Mouse (Mus musculus) testis, postnatal 10 days (tissue): ENCODE measurements around the gene Arntl2.
A peak's percentile ranks its signal among the peaks of the same experiment; 100 is the strongest.
"Not testable (repeated sequence)": the region's sequence is repeated elsewhere in the genome, so short reads cannot be mapped to it uniquely, and the experiment has no call there.

Source experiments
- DNase-seq: peaks from one replicate; pipeline ENCODE4 v3.0.0; 2021; ENCODE audit warnings: low spot score

Arntl2 gene

DNA sequence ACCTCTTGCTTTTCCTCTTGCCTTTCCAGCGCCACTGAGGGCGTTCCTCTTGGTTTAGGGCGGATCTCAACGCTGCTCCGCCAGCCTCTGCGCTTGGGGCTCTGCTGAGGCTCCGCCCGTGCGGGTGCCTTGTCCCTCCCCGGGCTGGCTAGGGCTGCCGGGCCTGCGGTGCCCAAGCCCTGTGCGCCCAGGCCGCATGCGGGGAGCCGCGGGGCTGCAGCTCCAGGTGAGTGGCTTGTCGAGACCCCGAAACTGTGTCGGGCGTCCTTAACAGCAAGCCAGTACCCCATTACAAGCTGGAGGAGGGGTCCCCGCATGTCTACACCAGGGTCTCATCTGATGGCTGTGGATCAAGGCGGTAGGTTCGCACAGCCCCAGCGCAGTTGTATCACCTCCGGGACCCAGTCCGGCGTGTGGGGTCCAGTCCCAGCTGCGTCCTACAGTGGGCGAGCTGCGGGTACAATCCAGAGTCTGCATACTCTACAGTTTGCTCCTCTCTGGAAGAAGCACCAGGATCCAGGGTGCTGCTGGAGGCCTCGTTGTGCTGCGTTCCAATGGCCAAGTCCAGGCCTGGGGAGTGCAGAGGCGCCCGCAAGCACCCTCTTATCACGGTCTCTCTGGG is at the start of gene Arntl2:
Gene Arntl2, plus strand, starts transcription at position 132 of the 622 bp plus-strand sequence.
- peak; percentile 74 for DNase-seq

DNA sequence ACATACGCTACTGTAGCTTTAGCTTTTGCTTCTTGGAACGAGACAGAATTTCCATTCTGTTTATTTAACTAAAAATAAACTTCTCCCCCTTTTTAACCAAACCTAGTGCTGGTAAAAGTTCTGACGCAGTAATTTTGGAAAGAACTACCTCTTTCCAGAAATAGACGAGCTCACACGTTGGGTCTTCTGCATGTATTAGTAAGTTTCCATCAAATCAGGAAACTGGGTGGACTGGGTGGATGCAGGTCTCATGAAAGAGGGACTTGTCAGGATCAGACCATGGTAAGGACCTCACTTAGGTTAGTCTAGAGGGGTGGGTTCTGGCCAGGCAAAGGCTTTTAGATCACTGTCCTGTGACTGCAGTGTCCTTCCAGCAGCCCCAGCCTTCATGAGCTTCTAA is 49.3 kb upstream of the Arntl2 start:
- DNase-seq: no peak

DNA sequence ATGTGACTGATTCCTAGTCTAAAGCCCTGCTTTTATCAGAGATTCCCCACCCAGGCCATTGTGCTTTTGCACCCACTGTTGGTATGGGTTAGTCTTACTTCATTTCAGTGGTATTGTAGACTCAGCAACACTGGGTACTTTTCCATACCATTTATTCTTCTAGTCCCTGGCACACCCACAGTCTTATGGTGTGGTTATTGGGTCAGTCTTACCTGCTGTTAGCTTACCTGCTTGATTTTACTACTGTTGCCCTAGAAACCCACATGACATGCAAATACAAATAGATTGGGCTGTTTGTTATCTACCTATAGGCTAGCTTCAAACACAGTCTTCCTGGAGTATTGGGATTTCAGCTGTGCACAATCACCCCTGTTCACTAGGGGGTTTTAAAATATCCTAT is 48.8 kb upstream of the Arntl2 start:
- DNase-seq: no peak

DNA sequence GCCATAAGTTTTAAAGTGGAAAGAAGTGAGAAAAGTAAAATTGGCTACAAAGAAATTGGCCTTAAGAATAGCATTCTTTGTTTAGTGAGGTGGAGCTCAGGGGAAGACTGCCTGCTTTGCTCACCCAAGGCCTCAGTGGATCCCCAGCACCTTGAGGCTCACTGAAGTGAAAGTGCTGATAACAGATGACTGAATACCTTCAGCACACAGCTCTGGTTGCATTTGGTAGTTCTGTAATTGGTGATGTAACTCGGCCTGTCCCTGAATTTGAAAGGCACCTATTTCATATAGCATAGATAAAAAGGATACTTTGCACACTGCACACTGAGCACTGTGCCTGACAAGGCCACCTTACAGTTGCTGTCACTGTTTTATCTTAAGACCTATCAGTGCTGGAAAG is 47.6 kb upstream of the Arntl2 start:
- DNase-seq: no peak

DNA sequence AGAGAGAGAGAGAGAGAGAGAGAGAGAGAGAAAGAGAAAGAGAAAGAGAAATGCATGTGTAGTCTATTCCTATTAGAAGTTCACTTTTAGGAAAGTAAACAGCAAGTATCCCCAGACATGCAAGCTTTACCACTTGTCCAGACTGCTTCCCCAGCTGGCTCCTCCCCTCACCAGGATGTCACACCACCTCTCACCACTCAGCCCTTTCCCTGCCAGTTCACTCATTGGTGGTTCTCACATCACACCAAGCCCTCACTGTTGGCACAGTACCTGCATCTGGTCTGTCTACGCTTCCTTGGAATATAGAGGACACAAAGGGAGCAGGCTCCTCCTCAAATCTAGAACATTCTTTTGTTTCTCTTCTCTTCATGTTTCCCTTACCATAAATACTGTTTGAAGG is 44.2 kb upstream of the Arntl2 start:
- no peak for DNase-seq

DNA sequence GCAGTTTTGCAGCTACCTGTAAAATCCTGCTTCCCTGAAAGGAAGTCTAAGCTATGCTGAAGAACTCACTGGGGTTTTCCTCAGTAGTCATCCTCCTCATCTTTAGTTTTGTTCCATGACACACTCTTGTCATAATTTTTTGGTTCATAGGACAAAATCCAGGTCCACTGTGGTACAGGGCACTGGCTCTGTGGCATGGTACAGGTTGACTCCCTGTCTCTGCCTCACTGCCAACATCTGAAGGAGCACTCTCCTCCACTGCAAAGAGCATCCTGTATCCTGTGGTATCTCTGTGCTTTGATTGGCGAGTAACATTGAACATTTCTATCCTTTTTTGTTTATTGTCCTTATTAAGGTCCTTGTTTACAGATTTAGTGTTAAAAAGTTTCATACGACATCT is 43.7 kb upstream of the Arntl2 start:
- DNase-seq: no peak

DNA sequence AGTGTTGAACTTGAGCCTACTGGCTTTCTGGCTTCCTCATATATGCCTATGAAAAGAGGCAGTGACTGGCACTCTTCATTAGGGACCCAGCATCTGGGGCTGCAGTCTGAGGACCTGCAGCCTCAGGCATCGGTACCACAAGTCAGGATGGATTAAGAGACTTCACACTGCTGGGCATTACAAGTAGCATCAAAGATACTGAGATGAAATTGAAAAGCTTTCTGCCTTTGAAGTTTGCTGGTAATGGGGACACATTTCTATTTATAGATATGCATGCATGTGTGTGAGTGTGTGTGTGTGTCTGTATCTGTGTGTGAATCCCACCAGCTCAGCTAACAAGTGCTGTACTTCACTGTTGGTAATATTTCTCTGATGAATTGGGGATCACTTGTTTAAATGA is 43.2 kb upstream of the Arntl2 start:
- no peak for DNase-seq

DNA sequence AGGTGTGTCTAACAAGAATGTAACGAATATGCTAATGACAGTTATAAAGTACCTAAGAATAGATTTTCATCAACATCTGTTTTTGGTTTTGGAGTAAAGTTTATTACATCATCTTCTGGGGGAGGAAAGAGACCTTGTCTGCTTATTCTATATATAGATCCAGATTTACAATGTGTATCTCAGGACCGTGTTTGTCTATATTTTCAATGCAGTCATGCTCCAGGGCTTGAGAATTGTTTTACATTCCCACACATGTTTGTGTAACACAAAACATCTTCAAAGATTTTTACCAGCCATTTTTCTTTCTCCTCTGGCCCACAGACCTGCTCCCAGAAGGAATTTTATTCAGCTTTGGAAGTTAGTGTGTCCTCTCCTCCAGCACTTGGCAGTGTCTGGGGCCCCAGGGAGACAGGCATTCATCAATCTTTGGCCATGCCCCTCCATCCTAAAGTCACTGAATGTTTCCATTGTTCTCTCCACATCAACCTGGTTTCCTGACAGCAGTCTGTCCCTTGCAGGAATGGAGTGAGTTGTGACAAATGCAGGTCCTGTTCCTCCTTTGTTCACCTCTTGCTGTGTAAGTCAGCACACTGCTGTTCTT is 42.2 kb upstream of the Arntl2 start:
- DNase-seq: no peak

DNA sequence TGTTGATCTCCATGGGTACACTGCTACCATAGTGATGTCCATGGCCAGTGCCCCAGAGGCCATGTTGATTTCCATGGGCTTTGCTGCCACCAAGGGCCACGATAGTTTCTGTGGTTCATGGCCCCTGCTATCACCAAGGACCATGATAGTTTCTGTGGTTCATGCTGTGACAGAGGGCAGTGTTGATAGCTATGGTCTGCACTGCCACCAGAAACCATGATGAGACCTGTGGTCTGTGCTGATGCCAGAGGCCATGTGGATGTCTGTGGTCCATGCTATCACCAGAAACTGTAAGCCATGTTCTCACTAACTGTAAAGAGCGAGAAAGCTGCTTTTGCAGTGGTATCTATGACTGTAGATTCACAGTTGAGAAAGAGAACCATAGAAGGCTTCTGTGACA is 40.7 kb upstream of the Arntl2 start:
- no peak for DNase-seq

DNA sequence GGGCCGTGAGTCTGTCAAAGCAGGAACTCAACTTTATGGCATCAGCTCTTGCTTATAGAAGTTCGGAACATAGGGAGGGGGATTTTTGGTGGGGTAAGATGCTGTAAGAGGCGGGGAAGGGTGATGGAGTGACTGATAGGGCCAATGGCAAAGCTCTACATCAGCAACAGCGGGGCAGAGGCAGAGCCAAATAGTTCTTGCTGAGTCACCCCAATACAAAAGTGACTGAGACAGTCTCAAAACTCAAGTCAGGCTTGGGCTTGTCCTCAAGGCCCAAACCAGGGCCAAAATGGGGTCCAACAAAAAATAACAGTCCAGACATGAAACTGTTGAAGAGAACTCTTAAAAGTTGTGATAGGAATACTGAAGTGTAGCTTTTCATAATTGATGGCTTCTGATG is 40.2 kb upstream of the Arntl2 start:
- no peak for DNase-seq

DNA sequence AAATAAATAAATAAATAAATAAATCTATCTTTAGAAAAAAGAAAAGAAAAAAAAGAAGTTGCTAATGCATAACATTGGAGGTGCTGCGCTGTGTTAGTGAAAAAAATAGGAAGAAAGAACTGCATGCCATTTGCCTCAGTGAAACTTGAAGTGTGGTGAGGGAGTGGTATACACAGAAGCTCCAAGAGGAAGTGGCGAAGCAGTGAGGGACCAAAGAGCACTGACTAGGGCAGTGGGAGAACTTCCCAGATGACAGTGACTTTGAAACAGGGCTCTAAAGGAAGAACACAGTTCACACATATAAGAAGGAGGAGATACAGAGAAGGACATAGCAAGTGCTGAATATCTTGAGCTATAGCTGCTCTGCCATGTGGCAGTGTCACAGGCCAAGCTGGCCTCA is 36.8 kb upstream of the Arntl2 start:
- DNase-seq: no peak

DNA sequence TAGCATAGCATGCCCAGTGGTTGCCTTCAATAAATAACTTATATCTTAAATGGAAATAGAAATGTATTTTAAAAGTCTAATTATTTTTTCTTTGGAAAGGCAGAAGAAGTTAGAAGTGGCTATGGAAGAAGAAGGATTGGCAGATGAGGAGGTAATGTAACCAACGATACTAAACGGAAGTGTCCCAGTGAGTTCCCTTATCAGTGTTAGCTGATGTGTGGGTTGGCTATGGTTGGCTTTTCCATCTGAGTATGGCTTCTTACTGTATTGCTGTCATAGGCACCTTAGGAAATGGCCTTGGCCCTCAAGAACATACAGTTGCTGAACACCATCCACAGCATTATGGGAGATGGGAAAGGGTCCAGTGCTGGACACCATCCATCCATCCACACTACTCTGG is 35.8 kb upstream of the Arntl2 start:
- DNase-seq: no peak

DNA sequence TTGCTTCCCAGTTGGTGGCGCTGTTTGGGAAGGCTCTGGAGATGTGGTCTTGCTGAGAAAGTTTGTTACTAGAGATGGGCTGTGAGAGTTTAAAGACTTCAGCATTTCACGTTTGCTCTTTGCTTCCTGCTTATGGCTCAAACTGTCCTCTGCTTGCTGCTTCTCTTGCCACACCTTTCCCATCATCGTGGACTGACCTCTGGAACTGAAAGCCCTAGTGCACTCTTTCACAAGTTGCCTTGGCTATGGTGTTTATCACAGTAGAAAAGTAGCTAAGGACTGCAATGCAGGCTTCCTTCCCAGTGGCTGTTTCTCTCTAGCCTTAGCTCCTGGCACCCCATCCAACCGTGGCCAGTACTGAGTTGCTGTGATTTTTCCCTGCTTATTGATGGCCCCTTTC is 35.1 kb upstream of the Arntl2 start:
- DNase-seq: no peak

DNA sequence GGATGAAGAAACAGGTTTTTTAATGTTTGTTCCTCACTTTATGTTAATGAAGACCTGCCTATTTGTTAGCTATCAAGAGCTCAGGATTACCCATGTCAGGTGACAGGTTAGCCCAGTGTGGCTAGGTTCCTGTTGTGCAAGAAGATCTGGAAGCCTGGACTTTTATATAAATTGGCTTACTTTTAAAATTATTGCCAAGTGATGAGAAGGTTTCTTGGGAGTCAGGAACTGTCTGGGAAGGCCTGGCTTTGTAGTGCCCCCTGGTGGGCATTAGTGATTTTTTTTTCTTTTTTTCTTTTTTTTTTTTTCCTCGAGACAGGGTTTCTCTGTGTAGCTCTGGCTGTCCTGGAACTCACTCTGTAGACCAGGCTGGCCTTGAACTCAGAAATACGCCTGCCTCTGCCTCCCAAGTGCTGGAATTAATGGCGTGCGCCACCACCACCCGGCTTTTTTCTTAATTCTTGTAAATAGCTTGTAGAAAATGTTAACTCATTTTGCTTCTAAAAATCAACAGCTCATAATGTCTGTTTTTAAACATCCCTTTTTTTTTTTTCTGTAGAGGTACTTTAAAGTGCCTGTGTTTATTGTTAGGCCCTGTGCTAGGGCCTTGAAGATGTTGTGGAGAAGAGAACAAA is 33.5 kb upstream of the Arntl2 start:
- no peak for DNase-seq

DNA sequence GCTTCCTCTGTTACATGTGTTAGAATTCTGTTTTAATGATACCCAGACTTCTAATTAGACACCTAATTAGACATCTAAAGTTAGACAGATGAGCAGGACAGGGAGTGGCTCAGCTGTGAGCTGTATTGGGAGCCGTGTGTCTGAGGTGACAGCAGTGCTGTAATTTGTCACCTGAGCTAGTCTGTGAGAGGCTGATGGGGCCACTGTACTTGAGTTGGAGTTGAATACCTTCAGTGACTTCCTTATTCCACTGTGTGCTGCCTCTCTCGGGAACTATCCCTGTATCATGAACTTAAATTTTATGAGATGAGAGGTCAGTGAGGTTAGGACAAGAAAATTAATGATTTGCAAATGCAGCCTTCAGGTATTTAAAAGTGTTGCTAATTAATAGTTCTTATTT is 31.3 kb upstream of the Arntl2 start:
- no peak for DNase-seq

DNA sequence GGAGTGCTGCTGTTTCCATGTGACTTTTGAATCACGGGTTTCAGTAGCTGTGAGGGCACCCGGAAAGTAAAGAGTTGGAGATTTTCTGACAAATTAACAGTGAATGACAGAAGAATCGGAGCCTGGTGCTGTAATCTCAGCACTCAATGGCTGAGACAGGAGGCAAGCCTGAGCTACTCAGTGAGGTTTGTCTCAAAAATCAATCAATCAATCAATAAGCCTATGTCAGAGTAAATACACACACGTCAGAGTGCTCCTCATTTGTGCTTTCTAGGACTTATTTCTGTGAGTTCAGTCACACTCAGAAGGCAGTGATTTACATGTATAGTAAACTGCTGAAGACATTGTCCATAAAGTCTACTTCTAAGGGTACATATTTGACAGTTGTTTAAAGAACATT is 30.6 kb upstream of the Arntl2 start:
- DNase-seq: no peak

DNA sequence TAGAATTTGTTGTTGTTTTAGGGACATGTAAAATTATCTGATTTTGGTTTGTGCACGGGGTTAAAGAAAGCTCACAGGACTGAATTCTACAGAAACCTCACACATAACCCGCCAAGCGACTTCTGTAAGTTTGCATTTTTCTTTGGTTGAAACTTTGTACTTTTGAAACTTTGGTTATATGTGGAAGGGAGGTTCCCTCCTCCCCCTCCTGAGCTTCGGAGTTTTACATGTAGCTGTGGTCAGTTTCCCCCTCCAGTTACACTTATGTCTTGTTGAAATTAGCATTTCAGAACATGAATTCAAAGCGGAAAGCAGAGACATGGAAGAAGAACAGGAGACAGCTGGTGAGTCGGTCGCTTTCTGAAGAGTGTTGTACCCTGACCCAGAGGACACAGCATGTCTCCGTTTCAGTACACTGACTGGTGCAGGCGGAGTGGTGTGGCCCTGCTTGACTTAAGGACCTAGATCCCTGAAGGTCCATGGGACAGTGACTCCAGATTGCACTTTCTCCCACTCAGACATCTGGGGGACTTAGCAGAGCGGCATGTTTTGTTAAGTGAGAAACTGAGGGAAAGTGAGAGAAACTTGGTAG is 26.9 kb upstream of the Arntl2 start:
- no peak for DNase-seq

DNA sequence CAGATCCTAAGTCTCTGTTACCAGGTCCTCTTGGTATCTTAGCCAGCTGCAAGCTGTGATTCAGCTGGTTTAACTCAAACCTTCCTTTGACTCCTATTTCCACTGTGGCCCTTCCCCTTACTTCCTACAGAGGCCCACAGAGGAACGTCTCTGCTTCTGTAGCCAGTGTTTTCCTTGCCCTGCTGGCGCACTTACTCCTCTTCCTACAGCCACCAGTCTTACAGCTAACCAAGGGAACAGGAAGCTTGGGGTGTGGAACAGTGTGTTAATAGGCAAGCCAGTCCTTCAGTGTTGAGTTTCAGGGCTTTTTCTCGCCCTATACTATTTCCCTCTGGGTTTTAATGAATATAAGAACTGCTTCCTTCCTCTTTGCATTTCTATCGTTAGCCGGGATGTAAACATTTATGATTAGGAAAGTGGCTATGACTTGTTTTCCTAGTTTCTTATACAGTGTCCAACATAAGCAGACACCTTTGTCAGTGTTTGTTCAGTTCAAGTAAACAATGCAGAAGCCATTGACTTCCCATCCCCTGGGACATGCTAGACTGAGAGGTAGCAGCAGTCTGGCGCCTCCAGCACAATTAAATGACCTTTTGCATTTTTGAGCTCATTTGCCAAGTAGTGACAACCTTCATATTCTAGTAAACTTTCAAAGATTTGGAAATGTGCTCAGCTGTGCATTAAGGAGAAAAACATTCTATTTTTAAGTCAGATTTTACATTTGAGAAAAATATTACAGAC is 25.7 kb upstream of the Arntl2 start:
- no peak for DNase-seq

DNA sequence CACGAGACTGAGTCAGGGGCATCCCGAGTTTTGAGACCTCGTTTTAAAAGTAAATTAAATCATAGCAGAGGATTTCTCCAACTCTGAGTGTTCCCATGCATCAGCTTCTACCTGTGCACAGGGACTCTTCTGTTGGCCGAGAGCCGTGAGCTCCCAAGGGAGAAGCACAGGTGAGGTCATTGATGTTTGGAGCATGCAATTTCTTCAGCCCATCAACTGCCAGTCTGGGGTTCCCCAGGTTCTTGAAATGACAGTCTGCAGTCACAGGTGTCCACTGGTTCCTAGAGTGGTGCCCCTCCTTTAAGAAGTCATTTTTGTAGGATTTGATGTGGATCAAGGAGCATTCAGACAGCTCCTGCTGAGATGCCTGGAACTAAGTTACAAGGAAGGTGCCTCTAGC is 25.0 kb upstream of the Arntl2 start:
- DNase-seq: no peak

DNA sequence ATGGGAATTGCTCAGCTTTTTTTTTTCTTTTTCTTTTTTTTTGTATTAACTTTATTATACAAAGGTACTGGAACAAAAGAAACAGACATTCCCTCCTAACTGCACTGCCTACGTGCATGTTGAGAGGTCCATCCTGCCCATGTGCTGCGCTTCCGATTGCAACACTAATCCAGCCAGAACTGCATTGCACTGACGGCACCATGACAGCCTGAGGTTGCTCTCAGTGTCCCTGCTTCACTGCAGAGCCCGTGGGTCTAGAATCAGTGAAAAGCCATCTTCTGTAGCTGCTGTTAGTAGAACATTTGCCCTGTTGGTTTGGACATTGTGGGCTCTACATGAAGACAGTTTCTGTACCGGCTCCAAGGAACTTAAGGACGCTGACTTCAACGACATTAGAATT is 20.0 kb upstream of the Arntl2 start:
- not testable (repeated sequence) for DNase-seq

DNA sequence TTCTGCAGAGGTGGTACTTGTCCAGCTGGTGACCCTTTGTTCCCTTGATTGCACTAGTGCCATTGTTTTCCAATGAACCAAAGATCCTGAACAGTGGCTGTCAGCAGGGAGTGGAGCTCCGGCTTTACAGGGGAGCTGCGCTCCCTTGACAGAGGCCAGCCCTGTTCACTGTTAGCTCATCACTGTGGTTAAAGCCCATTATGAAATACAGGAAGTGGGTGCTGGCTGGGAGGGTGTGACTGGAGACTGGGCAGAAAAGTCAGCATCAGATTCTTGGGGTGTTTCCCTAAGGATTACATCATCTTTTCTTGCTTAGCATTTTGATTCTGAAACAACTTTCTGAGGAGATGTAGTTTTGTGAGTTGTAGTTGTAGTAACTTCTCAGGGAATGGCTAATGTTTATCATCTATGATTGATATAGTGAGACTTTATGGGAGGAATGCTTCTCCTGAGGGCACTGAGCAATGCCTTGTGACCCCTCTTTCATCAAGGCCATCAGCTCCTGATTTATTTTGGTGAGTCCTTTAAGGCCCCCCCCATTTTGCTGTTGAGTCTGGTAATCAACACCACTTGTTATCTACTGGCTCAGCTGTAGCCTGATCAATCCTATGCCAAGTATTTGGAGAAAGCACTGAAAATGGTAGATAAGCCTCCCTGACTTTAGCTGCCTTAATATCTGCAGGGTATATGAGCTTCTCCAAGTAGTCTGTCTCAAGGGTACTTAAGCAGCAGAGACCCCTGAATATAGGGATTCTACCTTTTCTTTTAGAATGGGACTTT is 19.1 kb upstream of the Arntl2 start:
- DNase-seq: no peak

DNA sequence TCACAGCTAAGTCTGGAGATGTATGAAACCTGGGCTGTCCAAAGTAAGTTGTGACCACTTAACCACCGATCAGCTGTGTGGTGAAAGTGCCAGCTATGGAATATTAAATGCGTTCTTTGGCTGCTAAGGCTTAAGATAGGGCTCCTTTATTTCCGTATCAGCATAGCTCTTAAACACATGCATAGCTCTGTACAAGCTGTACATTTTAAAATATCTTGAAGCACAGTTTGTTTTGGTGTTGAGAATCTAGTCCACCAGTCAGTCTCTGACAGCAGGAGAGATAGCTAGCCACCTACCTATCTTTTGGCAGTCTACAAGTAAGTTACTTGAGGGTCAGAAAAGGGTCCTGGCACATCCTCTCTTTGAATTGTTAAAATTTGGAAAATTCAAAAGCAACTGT is 17.8 kb upstream of the Arntl2 start:
- no peak for DNase-seq
